ENCODE assay signal across 9 mouse cellular contexts in genomic region chr7:25322058-25322484, GRCm38 (mm10). TPM values are rescaled to one million over a fixed set of nuclear protein-coding genes. Genes with fewer than 3 reads are reported as not detected.
DNase-seq lines count a peak whose midpoint lies in the region; ATAC-seq lines count a peak whose summit lies in the region.
"Had no signal": no experiment of that assay in that cellular context is flagged by ENCODE, and none has a peak within 500 bp of the region (broad histone marks: within the 10 kb centered on the region; RNA-seq: fewer than 3 reads in every experiment).

No protein-coding gene starts in this region.

- H3K9ac ChIP-seq in heart, embryonic 13.5 days: peak overlapping the region; percentile 65
- 0 out of 2 replicates have a peak overlapping the region, but pooled peaks have one; percentile 22 for H3K9ac ChIP-seq in hindbrain, embryonic 15.5 days
- H3K9ac ChIP-seq in midbrain, embryonic 13.5 days (replicated peaks): no peak overlapping the region

- intact Hi-C loops in heart, postnatal 25 days (cut with DNase I): no loop called here

- no peaks in the 10 kb centered on the region for H3K9me3 ChIP-seq in heart, embryonic 13.5 days
- no peaks in the 10 kb centered on the region for H3K9me3 ChIP-seq in hindbrain, embryonic 15.5 days
- H3K9me3 ChIP-seq in midbrain, embryonic 13.5 days: no peaks in the 10 kb centered on the region
- H3K9me3 ChIP-seq: G1E had no signal

- peaks cover 8% of the 10 kb centered on the region; the same call in 1 of the 2 replicates for H3K36me3 ChIP-seq in heart, embryonic 13.5 days
- no peaks in the 10 kb centered on the region for H3K36me3 ChIP-seq in hindbrain, embryonic 15.5 days
- H3K36me3 ChIP-seq in midbrain, embryonic 13.5 days: peaks cover 11% of the 10 kb centered on the region; the same call in 1 of the 2 replicates

- no peak for DNase-seq in heart, postnatal 25 days (ENCODE audit: low spot score)
- DNase-seq in embryo, embryonic 11.5 days (ENCODE audit: low read depth, low spot score): peak; percentile 75
- no peak for DNase-seq in spleen, postnatal 14 days (ENCODE audit: low spot score in 2 of 2)
- DNase-seq in layer of hippocampus, postnatal 10 days (ENCODE audit: low spot score in 2 of 2): no peak

- H3K4me3 ChIP-seq in heart, embryonic 13.5 days: peak overlapping the region; percentile 22
- no peak overlapping the region for H3K4me3 ChIP-seq in hindbrain, embryonic 15.5 days
- no peak overlapping the region for H3K4me3 ChIP-seq in midbrain, embryonic 13.5 days (replicated peaks)

- no peaks in the 10 kb centered on the region for H3K27me3 ChIP-seq in heart, embryonic 13.5 days (replicated peaks)
- no peaks in the 10 kb centered on the region for H3K27me3 ChIP-seq in hindbrain, embryonic 15.5 days
- H3K27me3 ChIP-seq in midbrain, embryonic 13.5 days: no peaks in the 10 kb centered on the region

- ATAC-seq in heart, embryonic 13.5 days (ENCODE audit: extremely low read depth, insufficient number of reproducible peaks, low FRiP score, low TSS enrichment): peak; percentile 39; the same call in 1 of the 2 replicates
- no peak for ATAC-seq in hindbrain, embryonic 15.5 days (ENCODE audit: low FRiP score, low read depth)
- ATAC-seq in midbrain, embryonic 13.5 days: no peak
- ATAC-seq in megakaryocyte, adult 5-6 weeks (ENCODE audit: poor library complexity, severe bottlenecking): no peak

- H3K4me2 ChIP-seq in heart, embryonic 13.5 days: peak overlapping the region; percentile 58
- peak overlapping the region; percentile 16; the same call in 1 of the 2 replicates for H3K4me2 ChIP-seq in hindbrain, embryonic 15.5 days
- peak overlapping the region; percentile 16; the same call in 1 of the 2 replicates for H3K4me2 ChIP-seq in midbrain, embryonic 13.5 days (replicated peaks)

- WGBS in heart, embryonic 13.5 days: 9% methylated on average over 6 of the region's 6 CpGs
- WGBS in hindbrain, embryonic 15.5 days: 14% methylated on average over 6 of the region's 6 CpGs
- 4% methylated on average over 6 of the region's 6 CpGs for WGBS in midbrain, embryonic 13.5 days

- peaks cover 22% of the 10 kb centered on the region for H3K4me1 ChIP-seq in heart, embryonic 13.5 days
- peaks cover 32% of the 10 kb centered on the region for H3K4me1 ChIP-seq in hindbrain, embryonic 15.5 days (replicated peaks)
- peaks cover 34% of the 10 kb centered on the region for H3K4me1 ChIP-seq in midbrain, embryonic 13.5 days (replicated peaks)

- H3K27ac ChIP-seq in heart, embryonic 13.5 days (replicated peaks): peak overlapping the region; percentile 84
- H3K27ac ChIP-seq in hindbrain, embryonic 15.5 days (replicated peaks): peak overlapping the region; percentile 17; the same call in 1 of the 2 replicates
- H3K27ac ChIP-seq in midbrain, embryonic 13.5 days: peak overlapping the region; percentile 21; the same call in 1 of the 2 replicates

RNA-seq across cellular contexts. Expression of gene Megf8, which starts 5.1 kb away (rescaled TPM):
- 7.0 and 7.5 TPM in 2 replicates for polyA plus RNA-seq in heart, embryonic 13.5 days (2015; fragmentation: Nextera tagmentation; extraction: Ambion mirVana)
- total RNA-seq in heart, postnatal 25 days (2021): 10 to 100 TPM; 25.1 to 26.6 TPM
- 23.9 and 25.1 TPM in 2 replicates for polyA plus RNA-seq in hindbrain, embryonic 15.5 days (2015; fragmentation: Nextera tagmentation; extraction: Ambion mirVana)
- 18.9 and 19.8 TPM in 2 replicates for polyA plus RNA-seq in midbrain, embryonic 13.5 days (2015; fragmentation: Nextera tagmentation; extraction: Ambion mirVana)
- total RNA-seq in megakaryocyte, adult 5-6 weeks (2015): 1.0 and 1.1 TPM in 2 replicates
- total RNA-seq in megakaryocyte, adult 5-6 weeks (2017): 1.3 and 2.1 TPM in 2 replicates
- 10 to 100 TPM; 79.7 to 87.1 TPM for total RNA-seq in layer of hippocampus, postnatal 10 days (2021)

RNA-seq across cellular contexts. Expression of gene Tmem145, which starts 16.2 kb away (rescaled TPM):
- 0.11 and 0.34 TPM in 2 replicates for polyA plus RNA-seq in heart, embryonic 13.5 days (2015; fragmentation: Nextera tagmentation; extraction: Ambion mirVana)
- total RNA-seq in heart, postnatal 25 days (2021): not detected
- polyA plus RNA-seq in hindbrain, embryonic 15.5 days (2015; fragmentation: Nextera tagmentation; extraction: Ambion mirVana): 84.1 and 101 TPM in 2 replicates
- polyA plus RNA-seq in midbrain, embryonic 13.5 days (2015; fragmentation: Nextera tagmentation; extraction: Ambion mirVana): 41.1 and 47.1 TPM in 2 replicates
- not detected in 2 replicates for total RNA-seq in megakaryocyte, adult 5-6 weeks (2015)
- total RNA-seq in megakaryocyte, adult 5-6 weeks (2017): not detected in 2 replicates
- total RNA-seq in layer of hippocampus, postnatal 10 days (2021): 10 to 100 TPM; 66.4 to 70.3 TPM
- total RNA-seq: G1E had no signal
- polyA plus RNA-seq: G1E had no signal

RNA-seq across cellular contexts. Expression of gene Prr19, which starts 20.9 kb away (rescaled TPM):
- polyA plus RNA-seq in heart, embryonic 13.5 days (2015; fragmentation: Nextera tagmentation; extraction: Ambion mirVana): 0.23 and 0.39 TPM in 2 replicates
- not detected for total RNA-seq in heart, postnatal 25 days (2021)
- polyA plus RNA-seq in hindbrain, embryonic 15.5 days (2015; fragmentation: Nextera tagmentation; extraction: Ambion mirVana): 3.5 and 4.6 TPM in 2 replicates
- 2.1 and 3.1 TPM in 2 replicates for polyA plus RNA-seq in midbrain, embryonic 13.5 days (2015; fragmentation: Nextera tagmentation; extraction: Ambion mirVana)
- total RNA-seq in megakaryocyte, adult 5-6 weeks (2015): not detected in 2 replicates
- total RNA-seq in megakaryocyte, adult 5-6 weeks (2017): not detected in 2 replicates
- under 1 TPM; 0.27 to 0.30 TPM for total RNA-seq in layer of hippocampus, postnatal 10 days (2021)
- total RNA-seq: G1E had no signal

RNA-seq across cellular contexts. Expression of gene Pafah1b3, which starts 24.3 kb away (rescaled TPM):
- 145 and 154 TPM in 2 replicates for polyA plus RNA-seq in heart, embryonic 13.5 days (2015; fragmentation: Nextera tagmentation; extraction: Ambion mirVana)
- 1 to 10 TPM; 2.7 to 4.3 TPM for total RNA-seq in heart, postnatal 25 days (2021)
- polyA plus RNA-seq in hindbrain, embryonic 15.5 days (2015; fragmentation: Nextera tagmentation; extraction: Ambion mirVana): 558 and 579 TPM in 2 replicates
- 665 and 668 TPM in 2 replicates for polyA plus RNA-seq in midbrain, embryonic 13.5 days (2015; fragmentation: Nextera tagmentation; extraction: Ambion mirVana)
- 7.7 and 15.9 TPM in 2 replicates for total RNA-seq in megakaryocyte, adult 5-6 weeks (2015)
- 7.7 and 14.6 TPM in 2 replicates for total RNA-seq in megakaryocyte, adult 5-6 weeks (2017)
- 10 to 100 TPM; 63.0 to 67.6 TPM for total RNA-seq in layer of hippocampus, postnatal 10 days (2021)

RNA-seq across cellular contexts. Expression of gene Cnfn, which starts 47.5 kb away (rescaled TPM):
- polyA plus RNA-seq in heart, embryonic 13.5 days (2015; fragmentation: Nextera tagmentation; extraction: Ambion mirVana): not detected in 2 replicates
- not detected for total RNA-seq in heart, postnatal 25 days (2021)
- polyA plus RNA-seq in hindbrain, embryonic 15.5 days (2015; fragmentation: Nextera tagmentation; extraction: Ambion mirVana): not detected in 2 replicates
- polyA plus RNA-seq in midbrain, embryonic 13.5 days (2015; fragmentation: Nextera tagmentation; extraction: Ambion mirVana): 0.32 TPM in 1 of 2 replicates, not detected in the other
- not detected in 2 replicates for total RNA-seq in megakaryocyte, adult 5-6 weeks (2015)
- not detected in 2 replicates for total RNA-seq in megakaryocyte, adult 5-6 weeks (2017)
- total RNA-seq in layer of hippocampus, postnatal 10 days (2021): not detected
- total RNA-seq: G1E had no signal
- polyA plus RNA-seq: G1E had no signal

Comparison
In these comparisons a context has a peak if more than half of its experiments do, and no peak if none do; other contexts are left out.
1. H3K27ac ChIP-seq: peak in every context shown above with its lines; median percentile 84 in heart, embryonic 13.5 days; 21 in midbrain, embryonic 13.5 days; 17 in hindbrain, embryonic 15.5 days.
2. RNA of gene Megf8, which starts 5.1 kb away (total RNA-seq): 79.7 to 87.1 TPM in layer of hippocampus, postnatal 10 days and 25.1 to 26.6 TPM in heart, postnatal 25 days; 1.0 to 2.1 TPM in megakaryocyte, adult 5-6 weeks; every median in the first group is over 4 times any median in the second.
3. RNA of gene Tmem145, which starts 16.2 kb away (total RNA-seq): 66.4 to 70.3 TPM in layer of hippocampus, postnatal 10 days; not detected in heart, postnatal 25 days and not detected in megakaryocyte, adult 5-6 weeks; every median in the first group is over 10 times any median in the second.
4. Peak in every context shown above with its lines, with median percentiles within 50 percentile points of each other: H3K4me2 ChIP-seq.